Mouse (Mus musculus): ENCODE measurements around the gene Dpf2. TPM values are rescaled to one million over a fixed set of nuclear protein-coding genes. Genes with fewer than 3 reads are reported as not detected.

Gene Dpf2
- total and polyA plus RNA-seq, 2 experiments, result 10.3 to 40.0 TPM

DNA sequence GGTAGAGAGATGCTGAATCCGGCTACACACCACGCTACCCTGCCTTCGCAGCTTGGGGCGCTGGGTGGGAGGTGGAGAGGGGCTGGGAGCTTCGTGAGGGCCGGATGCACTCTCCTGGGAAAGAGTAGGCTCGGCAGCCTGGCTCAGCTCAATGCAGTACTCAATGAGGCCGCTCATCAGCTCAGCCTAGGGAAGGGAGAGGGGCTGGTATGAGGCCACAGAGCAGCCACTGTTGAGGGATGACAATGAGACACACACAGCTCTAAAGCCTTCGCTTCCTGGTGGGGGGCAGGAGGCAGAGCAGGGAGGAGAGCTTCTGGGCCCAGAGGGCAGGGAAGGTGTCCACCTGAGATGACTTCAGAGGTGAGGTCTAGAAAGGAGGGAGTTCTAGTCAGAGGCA, 56.2 kb downstream of the Dpf2 start:
- Histone ChIP-seq H3K79me2 (ENCODE audit: control insufficient read depth, insufficient read depth, low read length) (no peaks in the 10 kb centered on the region), H3K27me3 (ENCODE audit: control insufficient read depth, insufficient read depth, low read length) (no peaks in the 10 kb centered on the region), H3K4me1 (ENCODE audit: control insufficient read depth, insufficient read depth, low read length) (peaks cover 7% of the 10 kb centered on the region), H3K36me3 (ENCODE audit: control insufficient read depth, insufficient read depth, low read length) (peaks cover 10% of the 10 kb centered on the region; the same call in 1 of the 2 replicates), H3K9ac (ENCODE audit: low read depth, low read length) (no peak overlapping the region), H3K27ac (replicated peaks; ENCODE audit: insufficient read depth, low read depth, low read length) (no peak overlapping the region), H3K4me3 (ENCODE audit: insufficient read depth, low read depth, low read length) (no peak overlapping the region)
- 95% methylated on average over 9 of the region's 9 CpGs for WGBS
- TF ChIP-seq CTCF (IDR thresholded peaks at IDR 0.05; ENCODE audit: low read depth, low read length), result no peak
- no peak for DNase-seq (ENCODE audit: extremely low read depth, low read depth, low spot score)

- Histone ChIP-seq H3K27ac (replicated peaks; ENCODE audit: insufficient read depth, low read depth, low read length) (peak overlapping the region; percentile 11), H3K79me2 (ENCODE audit: control insufficient read depth, insufficient read depth, low read length) (no peaks in the 10 kb centered on the region)
- no peak for DNase-seq (ENCODE audit: extremely low read depth, low read depth, low spot score)
These were observed 60.6 kb downstream of the Dpf2 start for GRCm38 (mm10) chr19:5852035-5852722.

GRCm38 (mm10) chr19:5851481-5851971, 61.3 kb downstream of the Dpf2 start:
- TF ChIP-seq CTCF (IDR thresholded peaks at IDR 0.05; ENCODE audit: low read depth, low read length) (no peak), POLR2A (IDR thresholded peaks at IDR 0.05; ENCODE audit: extremely low read depth, insufficient read depth, low read length) (no peak)
- Histone ChIP-seq H3K27ac (replicated peaks; ENCODE audit: insufficient read depth, low read depth, low read length) (peak overlapping the region; percentile 11), H3K4me1 (ENCODE audit: control insufficient read depth, insufficient read depth, low read length) (peaks cover 25% of the 10 kb centered on the region), H3K4me3 (ENCODE audit: insufficient read depth, low read depth, low read length) (no peak overlapping the region), H3K79me2 (ENCODE audit: control insufficient read depth, insufficient read depth, low read length) (no peaks in the 10 kb centered on the region), H3K36me3 (ENCODE audit: control insufficient read depth, insufficient read depth, low read length) (peaks cover 2% of the 10 kb centered on the region; the same call in 1 of the 2 replicates), H3K27me3 (ENCODE audit: control insufficient read depth, insufficient read depth, low read length) (no peaks in the 10 kb centered on the region), H3K9ac (ENCODE audit: low read depth, low read length) (peak overlapping the region; percentile 13; the same call in 1 of the 2 replicates)
- WGBS, result 77% methylated on average over 5 of the region's 5 CpGs
- DNase-seq (ENCODE audit: extremely low read depth, low read depth, low spot score), result peak; percentile 56

More at GRCm38 (mm10) chr19:5852035-5852722, 60.6 kb downstream of the Dpf2 start:
- TF ChIP-seq CTCF (IDR thresholded peaks at IDR 0.05; ENCODE audit: low read depth, low read length) (no peak), POLR2A (IDR thresholded peaks at IDR 0.05; ENCODE audit: extremely low read depth, insufficient read depth, low read length) (no peak)
- Histone ChIP-seq H3K4me1 (ENCODE audit: control insufficient read depth, insufficient read depth, low read length) (peaks cover 25% of the 10 kb centered on the region), H3K4me3 (ENCODE audit: insufficient read depth, low read depth, low read length) (no peak overlapping the region), H3K27me3 (ENCODE audit: control insufficient read depth, insufficient read depth, low read length) (no peaks in the 10 kb centered on the region), H3K36me3 (ENCODE audit: control insufficient read depth, insufficient read depth, low read length) (peaks cover 2% of the 10 kb centered on the region; the same call in 1 of the 2 replicates), H3K9ac (ENCODE audit: low read depth, low read length) (no peak overlapping the region)
- WGBS, result 88% methylated on average over 12 of the region's 12 CpGs

DNA sequence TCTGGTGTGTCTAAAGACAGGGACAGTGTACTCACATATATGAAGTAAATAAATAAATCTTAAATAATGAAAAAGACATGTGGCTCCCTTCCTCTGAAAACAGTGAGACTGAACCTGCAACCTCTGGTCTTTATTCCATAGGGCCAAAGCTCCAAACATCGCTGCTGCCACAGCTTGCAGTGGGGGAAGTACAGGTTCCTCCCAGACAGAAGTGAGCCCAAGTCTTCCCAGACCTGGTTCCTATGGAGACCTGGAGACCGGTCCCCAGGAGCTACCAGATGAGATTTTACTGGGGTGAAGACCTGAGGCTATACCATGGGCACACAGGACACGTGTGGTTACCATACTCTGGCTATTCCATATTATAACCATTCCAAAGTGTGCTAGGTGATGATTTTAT, 62.0 kb downstream of the Dpf2 start:
- no peaks in the 10 kb centered on the region for H3K79me2 ChIP-seq (ENCODE audit: control insufficient read depth, insufficient read depth, low read length)
- peak overlapping the region; percentile 96 for H3K27ac ChIP-seq (replicated peaks; ENCODE audit: insufficient read depth, low read depth, low read length)
- peaks cover 25% of the 10 kb centered on the region for H3K4me1 ChIP-seq (ENCODE audit: control insufficient read depth, insufficient read depth, low read length)
- H3K9ac ChIP-seq (ENCODE audit: low read depth, low read length), result peak overlapping the region; percentile 21; the same call in 1 of the 2 replicates
- TF ChIP-seq POLR2A (IDR thresholded peaks at IDR 0.05; ENCODE audit: extremely low read depth, insufficient read depth, low read length) (no peak), CTCF (IDR thresholded peaks at IDR 0.05; ENCODE audit: low read depth, low read length) (no peak)
- WGBS, result 74% methylated on average over 3 of the region's 3 CpGs
- DNase-seq (ENCODE audit: extremely low read depth, low read depth, low spot score), result no peak
- no peaks in the 10 kb centered on the region for H3K27me3 ChIP-seq (ENCODE audit: control insufficient read depth, insufficient read depth, low read length)
- peaks cover 2% of the 10 kb centered on the region; the same call in 1 of the 2 replicates for H3K36me3 ChIP-seq (ENCODE audit: control insufficient read depth, insufficient read depth, low read length)
- no peak overlapping the region for H3K4me3 ChIP-seq (ENCODE audit: insufficient read depth, low read depth, low read length)

GRCm38 (mm10) chr19:5849843-5850527, 62.8 kb downstream of the Dpf2 start:
- peak overlapping the region; percentile 7 for H3K4me3 ChIP-seq (ENCODE audit: insufficient read depth, low read depth, low read length)
- peak overlapping the region; percentile 96 for H3K27ac ChIP-seq (replicated peaks; ENCODE audit: insufficient read depth, low read depth, low read length)
- H3K9ac ChIP-seq (ENCODE audit: low read depth, low read length), result peak overlapping the region; percentile 42
- no peaks in the 10 kb centered on the region for H3K36me3 ChIP-seq (ENCODE audit: control insufficient read depth, insufficient read depth, low read length)
- peaks cover 25% of the 10 kb centered on the region for H3K4me1 ChIP-seq (ENCODE audit: control insufficient read depth, insufficient read depth, low read length)
- no peaks in the 10 kb centered on the region for H3K27me3 ChIP-seq (ENCODE audit: control insufficient read depth, insufficient read depth, low read length)
- no peaks in the 10 kb centered on the region for H3K79me2 ChIP-seq (ENCODE audit: control insufficient read depth, insufficient read depth, low read length)
- TF ChIP-seq POLR2A (IDR thresholded peaks at IDR 0.05; ENCODE audit: extremely low read depth, insufficient read depth, low read length) (0 out of 2 replicates have a peak, but pooled peaks have one; percentile 28), CTCF (IDR thresholded peaks at IDR 0.05; ENCODE audit: low read depth, low read length) (peak; percentile 98)
- 1% methylated on average over 11 of the region's 11 CpGs for WGBS
- peak; percentile 97 for DNase-seq (ENCODE audit: extremely low read depth, low read depth, low spot score)
